Mouse (Mus musculus): Measurements from ENCODE around the gene Nfatc3.

Nfatc3 gene

DNA sequence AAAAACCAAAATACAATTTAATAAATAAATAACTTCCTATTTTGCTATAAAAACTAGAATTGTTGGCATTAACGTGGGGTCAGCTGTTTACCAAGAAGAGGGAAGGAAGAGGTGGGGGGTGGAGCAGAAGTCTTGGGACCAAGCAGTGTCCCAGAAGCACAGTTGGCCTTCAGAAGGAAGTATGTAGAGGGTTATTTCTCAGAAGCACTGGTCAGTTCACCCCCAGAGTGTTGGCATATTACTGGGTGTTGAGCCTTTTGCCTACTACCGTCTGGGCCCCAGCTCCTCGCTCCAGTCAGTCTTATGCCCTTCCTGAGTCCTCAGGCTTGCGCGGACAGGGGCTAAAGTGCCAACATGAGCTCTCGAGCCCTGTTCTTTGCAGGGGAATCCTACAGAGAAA is 90.4 kb downstream of the Nfatc3 start:
- no peak for DNase-seq

DNA sequence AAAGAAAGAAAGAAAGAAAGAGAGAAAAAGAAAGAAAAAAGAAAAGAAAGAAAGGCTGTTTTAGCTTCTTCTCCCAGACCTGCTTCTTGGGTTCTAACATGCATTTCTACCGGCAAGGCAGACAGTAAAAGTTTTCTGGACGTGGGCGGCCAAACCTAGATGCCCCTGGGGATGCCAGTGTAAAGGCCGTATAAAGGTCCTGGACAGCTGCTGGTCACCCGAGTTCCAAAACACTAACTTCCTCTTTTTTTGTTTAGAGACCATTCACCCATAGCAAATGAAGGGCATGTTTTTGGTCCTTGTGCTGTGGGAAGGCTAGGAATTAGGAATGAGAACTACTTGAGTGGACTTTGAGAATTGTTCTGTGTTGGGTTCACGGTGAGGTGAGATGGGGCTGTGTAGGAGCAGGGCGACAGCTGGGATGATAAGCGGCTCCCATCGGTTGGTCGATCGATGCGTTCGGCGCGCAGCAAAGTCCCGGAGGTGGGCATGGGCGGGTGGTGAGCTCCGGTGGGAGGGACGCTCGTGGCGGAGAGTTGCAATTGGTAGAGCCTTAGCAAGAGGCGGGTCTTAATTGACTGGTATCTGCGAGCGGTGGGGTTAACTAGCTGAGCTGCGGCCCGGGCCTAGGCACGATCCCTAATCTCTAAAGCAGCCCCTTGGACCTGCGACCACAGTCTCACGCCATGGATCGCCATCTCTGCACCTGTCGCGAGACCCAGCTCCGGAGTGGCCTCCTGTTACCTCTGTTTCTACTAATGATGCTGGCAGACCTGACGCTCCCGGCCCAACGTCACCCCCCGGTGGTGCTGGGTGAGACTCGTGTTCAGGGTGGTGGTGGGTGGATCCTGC is 91.4 kb downstream of the Nfatc3 start, which contains the start of gene Pla2g15:
Gene Pla2g15, plus strand, starts transcription at position 599 of the 852 bp plus-strand sequence.
- peak; percentile 94 to 95 for DNase-seq

DNA sequence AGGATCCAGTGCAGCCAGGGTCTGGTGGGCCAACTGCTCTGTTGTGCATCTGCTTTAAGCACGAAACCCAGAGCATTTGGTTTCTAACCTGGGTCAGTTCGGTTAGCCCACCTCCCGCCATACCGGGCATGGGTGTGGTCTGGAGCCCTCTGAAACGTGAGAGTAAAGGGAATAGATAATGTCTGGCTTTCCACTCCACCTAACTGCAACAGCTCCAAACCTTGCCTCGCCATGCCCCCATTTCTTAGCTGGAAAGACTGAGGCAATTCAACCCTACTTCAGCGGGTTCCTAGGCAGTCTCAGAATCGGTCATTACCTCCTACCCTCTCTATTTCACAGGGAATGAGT is 92.0 kb downstream of the Nfatc3 start:
- no peak for DNase-seq

DNA sequence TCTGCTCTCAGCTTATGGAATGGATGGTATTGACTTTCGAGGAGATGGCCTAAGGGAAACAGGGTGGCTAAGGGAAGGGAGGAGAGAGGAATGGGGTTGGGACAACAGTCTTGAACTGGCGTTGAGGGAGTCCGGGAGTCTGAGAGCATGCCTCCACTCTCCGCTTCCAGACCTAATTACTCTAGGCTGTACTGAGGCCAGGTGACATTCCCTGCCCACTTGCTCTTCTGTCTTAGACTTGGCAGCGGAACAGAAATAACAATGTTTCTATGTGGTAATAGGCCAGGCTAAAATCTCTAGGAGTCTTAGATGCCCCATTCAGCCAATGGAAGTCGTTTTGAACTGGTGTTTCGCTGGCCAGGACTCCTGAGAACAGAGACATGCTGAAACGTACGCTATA is 92.4 kb downstream of the Nfatc3 start:
- peak in 1 of 2 experiments; percentile 14 for DNase-seq

DNA sequence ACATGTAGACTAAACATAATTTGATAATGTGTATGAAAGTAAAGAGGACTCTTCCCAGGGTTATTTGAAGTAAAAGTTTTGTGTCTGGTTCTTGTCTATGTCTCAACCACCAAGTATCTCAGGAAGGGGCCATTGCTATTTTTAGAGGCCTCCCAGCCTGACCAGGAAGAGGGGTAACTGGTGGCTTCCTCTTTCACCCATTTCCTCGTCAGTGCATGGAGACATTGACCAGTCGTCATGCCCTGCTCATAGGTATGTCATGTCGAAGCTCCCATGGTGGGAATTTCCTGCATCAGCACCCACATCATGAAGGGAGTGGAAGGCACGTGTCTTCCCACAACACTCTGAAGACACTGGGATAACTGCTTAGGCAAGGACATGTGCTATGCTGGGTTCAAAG is 94.2 kb downstream of the Nfatc3 start:
- DNase-seq, result peak in 1 of 2 experiments; percentile 20

DNA sequence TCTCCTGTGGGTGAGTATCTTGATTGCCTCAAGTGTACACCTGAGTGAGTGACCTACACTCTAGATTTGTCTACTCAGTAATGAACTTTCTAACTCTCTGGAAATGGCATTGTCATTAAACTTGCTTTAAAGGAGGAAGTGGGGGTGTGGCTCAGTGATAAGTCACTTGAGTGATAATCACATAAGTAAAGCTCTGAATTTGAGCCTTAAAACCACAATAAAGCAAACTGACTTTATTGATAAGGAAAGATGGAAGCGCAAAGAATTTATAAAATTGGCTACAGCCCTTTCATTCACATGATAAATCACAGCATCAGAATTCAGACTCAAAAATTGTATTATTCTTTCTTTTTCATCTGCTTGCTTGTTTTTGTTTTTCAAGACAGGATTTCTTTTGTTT is 98.8 kb downstream of the Nfatc3 start:
- no peak for DNase-seq

DNA sequence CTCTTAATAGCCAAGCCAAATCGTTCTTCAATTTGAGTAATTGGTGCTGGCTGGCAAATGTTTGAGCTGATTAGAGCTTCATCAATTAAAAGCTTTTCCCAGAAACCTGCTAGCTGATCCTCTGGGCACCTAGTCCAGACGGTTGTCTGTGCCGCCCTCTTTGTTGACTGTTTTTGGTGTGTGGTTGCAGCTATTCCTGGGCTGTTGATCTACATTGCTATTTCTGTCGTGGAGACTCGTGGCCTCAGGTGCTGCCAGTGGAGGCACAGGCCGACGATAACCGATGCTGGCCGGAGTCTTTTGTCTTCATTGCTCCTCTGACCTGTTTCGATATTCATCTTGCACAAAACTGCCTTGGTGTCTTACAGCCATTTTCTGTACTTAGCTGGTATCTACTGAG is 99.7 kb downstream of the Nfatc3 start:
- no peak for DNase-seq

DNA sequence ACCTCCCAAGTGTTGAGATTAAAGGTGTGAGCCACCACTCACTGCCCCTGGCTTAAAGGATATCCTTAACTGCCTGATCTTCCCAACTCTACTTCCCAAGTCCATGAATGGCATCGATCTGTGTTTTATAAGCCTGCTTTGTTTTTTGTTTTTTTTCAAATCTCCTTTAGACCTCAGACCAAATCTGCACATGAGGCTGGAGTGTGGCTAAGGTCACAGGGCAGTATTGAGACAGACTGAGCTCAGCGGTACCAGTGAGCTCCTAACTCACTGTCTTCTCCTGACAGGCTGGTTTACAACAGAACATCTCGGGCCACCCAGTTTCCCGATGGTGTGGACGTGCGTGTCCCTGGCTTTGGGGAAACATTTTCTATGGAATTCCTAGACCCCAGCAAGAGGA is 101.2 kb downstream of the Nfatc3 start:
- peak in 1 of 2 experiments; percentile 17 for DNase-seq

DNA sequence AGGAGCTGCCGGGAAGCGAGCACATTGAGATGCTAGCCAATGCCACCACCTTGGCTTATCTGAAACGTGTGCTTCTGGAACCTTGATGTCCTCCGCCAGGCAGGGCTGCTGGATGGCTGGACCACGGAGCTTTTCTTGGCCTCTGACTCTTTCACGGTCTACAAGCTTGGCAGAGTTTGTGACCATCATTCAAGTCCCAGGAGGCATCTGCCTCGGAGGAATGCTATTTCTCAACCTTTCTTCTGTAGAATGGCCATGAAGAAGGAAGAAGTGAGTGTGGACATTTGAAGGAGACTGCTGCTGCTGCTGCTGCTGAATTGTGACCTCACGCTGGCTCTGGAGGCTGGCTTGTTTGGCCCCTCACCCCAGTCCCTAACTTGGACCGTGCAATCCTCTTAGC is 104.6 kb downstream of the Nfatc3 start:
- DNase-seq, result no peak

DNA sequence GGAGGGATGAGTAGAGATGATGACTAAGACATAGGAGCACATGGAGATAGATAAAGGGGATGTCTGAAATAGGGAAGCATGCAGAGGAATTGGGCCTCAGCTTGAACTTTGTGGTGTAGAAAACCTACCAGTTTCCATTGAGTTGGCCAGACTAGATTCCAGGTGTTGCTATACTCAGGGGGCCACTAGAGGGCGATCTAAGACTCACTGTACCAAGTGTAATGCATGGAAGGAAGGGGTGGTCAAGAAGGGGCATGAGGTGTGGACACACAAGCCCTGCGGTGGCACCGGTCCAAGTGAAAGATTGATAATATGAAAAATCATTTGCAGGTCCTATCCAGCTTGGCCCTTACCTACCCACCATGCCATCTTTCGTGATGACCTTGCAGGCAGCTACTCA is 106.8 kb downstream of the Nfatc3 start:
- peak; percentile 35 to 80 for DNase-seq

DNA sequence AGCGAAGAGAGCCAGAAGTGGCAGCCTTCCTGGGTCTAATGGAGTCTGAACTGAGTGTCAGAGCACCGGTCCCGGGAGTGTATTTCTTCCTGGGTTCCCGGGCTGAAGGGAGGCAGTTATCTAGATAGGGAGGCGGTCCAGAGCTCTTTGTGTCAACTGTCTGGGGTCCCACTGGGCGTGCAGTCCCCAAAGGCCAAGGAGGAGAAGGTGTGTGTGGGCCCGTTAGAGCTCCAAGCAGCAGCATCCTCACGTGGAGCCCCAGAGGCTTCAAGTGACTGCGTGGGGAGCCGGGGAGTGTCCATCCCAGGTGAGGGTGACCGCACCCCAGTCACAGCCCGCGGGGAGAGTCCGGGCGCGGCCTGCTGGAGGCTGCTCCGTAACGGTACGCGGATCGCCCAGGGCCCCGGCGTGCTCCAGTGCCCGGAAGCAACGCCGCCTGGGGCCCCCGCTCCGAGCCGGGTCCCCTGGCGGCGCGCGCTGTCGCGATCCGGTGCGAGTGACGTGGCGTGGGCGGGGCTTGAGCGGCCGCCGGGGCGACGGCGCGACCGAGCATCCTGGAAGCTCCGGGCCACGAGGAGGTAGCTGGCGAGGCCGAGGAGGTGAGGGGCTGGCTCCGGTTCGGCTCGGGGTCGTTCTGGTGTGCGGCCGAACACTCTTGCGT is 109.8 kb downstream of the Nfatc3 start, which contains the start of gene Slc7a6:
Gene Slc7a6, plus strand, starts transcription at position 502 of the 661 bp plus-strand sequence.
- peak; percentile 89 for DNase-seq

DNA sequence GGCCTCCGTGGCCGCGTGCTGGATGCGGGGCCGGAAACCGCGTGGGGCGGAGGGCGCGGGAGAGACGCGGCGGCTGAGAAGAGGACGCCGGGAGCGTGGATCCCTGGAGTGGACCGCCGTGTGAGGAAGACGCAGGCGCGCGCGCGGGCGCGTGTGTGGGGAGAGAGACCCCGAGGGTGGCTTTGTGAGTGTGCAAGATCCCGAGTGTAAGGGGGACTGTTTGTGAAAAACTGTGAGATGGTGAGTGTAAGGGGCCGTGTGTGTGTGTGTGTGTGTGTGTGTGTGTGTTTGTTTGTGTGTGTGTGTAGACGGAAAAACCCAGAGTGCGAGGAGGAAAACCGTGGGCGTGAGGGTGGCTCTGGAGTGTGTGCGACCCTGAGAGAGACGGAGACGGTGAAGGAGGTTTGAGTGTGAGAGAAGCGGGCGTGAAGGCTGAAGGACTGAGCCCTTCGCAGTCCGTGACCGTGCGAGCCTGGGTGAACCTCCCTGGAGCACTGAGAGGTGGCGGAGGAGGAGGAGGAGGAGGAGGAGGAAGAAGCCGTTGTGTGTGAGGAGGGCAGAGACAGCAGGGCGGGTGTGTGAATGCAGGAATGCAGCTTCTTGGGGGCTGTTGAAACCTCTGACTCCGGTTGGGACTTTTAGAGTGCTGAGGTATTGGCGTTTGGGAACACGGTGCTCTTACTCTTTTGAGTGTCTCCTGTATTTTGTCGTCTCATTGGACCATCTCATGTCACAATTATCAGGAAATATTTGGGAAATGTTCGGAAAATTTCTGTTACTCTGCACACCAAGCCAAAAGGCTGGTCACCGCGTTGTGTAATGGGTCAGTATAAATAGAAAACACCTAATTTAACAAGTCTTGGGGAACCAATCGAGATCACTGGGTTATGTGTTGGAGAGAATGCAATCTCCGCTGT is 110.6 kb downstream of the Nfatc3 start:
- DNase-seq, result peak; percentile 39 to 45

DNA sequence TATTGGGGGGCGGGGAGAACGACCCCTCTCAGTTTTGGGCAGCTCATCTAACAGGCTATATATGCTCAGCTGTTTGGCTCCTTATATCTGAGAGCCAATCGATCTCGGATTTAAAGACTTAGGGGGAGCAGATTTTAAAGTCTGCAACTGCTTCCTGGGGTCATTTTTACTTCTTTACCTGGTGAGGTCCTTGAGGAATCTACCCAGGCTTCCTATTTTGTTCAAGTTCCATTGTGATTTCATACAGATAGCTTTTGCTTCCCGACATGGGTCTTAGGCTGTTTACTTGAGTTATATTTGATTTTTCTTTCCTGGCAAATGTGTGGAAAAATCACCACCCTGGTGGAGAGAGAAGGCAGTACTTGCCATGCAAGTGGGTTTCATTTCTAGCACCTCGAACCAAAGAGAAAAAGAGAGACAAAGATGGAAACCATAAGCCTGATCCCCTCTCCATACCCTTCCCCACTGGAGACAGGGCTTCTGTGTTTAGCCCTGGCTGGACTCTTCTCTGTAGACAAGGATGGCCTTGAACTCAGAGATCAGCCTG is 111.4 kb downstream of the Nfatc3 start:
- DNase-seq, result peak in 1 of 2 experiments; percentile 2

DNA sequence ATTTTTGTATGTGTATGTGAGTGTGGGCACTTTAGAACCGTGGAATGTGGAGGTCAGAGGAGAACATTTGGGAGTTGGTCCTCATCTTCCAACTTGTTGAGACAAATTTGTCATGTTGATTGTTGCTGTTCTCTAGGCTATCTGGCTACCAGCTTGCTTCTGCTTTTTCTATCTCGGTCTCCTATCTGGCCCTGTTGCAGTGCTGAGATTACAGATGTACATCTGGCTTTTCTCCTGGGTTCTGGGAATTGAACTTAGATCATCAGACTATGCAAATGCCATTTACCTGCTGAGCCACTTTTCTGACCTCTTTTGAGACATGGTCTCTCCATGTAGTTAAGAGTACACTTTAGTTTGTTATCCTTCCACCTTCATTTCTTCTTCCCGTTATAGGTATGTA is 114.9 kb downstream of the Nfatc3 start:
- no peak for DNase-seq

DNA sequence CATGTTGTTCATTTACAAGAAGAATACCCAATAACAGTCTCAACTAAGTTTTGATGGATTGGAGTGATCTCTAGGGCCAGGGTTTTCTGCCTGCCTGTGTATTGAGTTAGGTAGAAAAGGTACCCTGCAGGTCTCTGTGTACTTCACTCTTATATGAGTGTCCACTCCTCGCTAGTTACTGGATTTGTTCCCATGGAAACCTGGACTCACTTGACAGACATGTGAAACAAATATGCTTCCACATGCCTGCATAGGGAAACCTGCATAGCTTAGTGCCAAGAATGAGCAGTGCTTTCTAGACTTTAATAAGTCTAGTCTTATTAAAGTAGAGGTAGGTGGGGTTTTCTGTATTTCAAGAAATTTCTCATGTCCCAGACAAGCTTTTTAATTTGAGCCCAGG is 118.3 kb downstream of the Nfatc3 start:
- DNase-seq, result peak in 1 of 2 experiments; percentile 3

DNA sequence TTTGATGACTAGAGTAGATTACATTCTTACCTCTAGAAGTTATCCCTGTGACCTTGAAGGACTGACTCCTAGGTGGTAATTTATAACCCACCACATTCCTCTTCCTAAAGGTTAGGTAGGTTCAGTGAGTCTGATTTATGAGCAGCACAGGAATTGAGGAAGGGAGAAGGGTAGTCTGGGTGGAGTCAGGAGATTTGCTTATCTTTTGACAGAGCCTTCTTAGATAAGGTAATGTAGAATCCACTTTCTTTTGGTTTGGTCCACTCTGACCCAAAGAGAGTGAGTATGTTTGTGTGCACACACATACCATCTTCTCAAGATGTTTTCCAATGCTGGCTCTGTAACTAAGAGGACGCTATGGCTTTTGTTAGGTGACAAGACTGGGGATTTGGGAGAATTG is 119.0 kb downstream of the Nfatc3 start:
- DNase-seq, result no peak

DNA sequence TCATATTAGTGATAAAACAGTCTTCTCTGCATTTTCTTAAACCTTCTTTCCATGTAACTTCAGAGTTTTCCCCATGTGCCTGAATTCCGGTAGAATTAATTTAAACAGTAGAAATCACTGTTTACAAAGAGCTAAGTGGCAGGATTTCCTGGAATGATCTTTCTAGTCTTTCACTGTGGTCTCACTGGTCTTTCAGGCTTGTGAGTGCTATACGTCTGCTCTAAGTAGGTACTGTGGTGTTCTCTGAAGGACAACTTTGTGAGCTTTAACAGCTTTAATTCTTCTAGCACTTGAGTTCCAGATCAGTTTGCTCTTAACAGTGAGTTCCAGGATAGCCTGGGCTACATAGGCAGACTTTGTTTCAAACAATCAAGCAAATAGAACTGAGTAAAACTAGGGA is 119.8 kb downstream of the Nfatc3 start:
- no peak for DNase-seq
